In genomic region chrX:85384452-85384851, GRCm38 (mm10) we compare ENCODE assay signal across 17 mouse cellular contexts.
"Had no signal": no experiment of that assay in that cellular context is flagged by ENCODE, and none has a peak within 500 bp of the region (broad histone marks: within the 10 kb centered on the region; RNA-seq: fewer than 3 reads in every experiment).

No protein-coding gene starts in this region.

- H3K27me3 ChIP-seq: limb, embryonic 13.5 days; neural tube, embryonic 13.5 days had no signal

- H3K9me3 ChIP-seq: limb, embryonic 13.5 days; midbrain, embryonic 10.5 days; neural tube, embryonic 13.5 days had no signal

- DNase-seq: kidney, adult 11 months; kidney, postnatal 14 days; layer of hippocampus, adult 9-11 months; layer of hippocampus, postnatal 36 days; lung, adult 18-20 months; lung, postnatal 10 days; lung, postnatal 4 days; midbrain, embryonic 14.5 days; retina, postnatal 1 day; right cerebral cortex, postnatal 4 days; spleen, adult 18-20 months; thymus, adult 2 months; thymus, postnatal 25 days had no signal

- H3K4me1 ChIP-seq: limb, embryonic 13.5 days; midbrain, embryonic 10.5 days; neural tube, embryonic 13.5 days had no signal

- H3K27ac ChIP-seq: limb, embryonic 13.5 days; liver, embryonic 14.5 days; midbrain, embryonic 10.5 days; neural tube, embryonic 13.5 days had no signal

- H3K36me3 ChIP-seq: limb, embryonic 13.5 days; midbrain, embryonic 10.5 days; neural tube, embryonic 13.5 days had no signal

- H3K9ac ChIP-seq: limb, embryonic 13.5 days; liver, embryonic 14.5 days; neural tube, embryonic 13.5 days had no signal

- H3K4me2 ChIP-seq: limb, embryonic 13.5 days; neural tube, embryonic 13.5 days had no signal

- H3K4me3 ChIP-seq: limb, embryonic 13.5 days; midbrain, embryonic 10.5 days; neural tube, embryonic 13.5 days had no signal
